Mouse (Mus musculus) kidney, embryonic 14.5 days (tissue): ENCODE results near the gene Ntn4. TPM values are rescaled to one million over a fixed set of nuclear protein-coding genes. Genes with fewer than 3 reads are reported as not detected.

Experiments used
- ATAC-seq: fragments of 200-750 bp; cut with Nextera tagmentation; 2 replicates; pipeline ENCODE4 v1.8.0; 2017; ENCODE audit warnings: moderate number of reproducible peaks, mild to moderate bottlenecking, moderate TSS enrichment, moderate library complexity; ENCODE audit not compliant: low FRiP score, low TSS enrichment
- H3K27ac ChIP-seq: fragments of 300-500 bp; sonication (generic); 2 replicates; pipeline ENCODE4 v1.5.1; 2014; ENCODE audit warnings: low read depth, mild to moderate bottlenecking, low read length, moderate library complexity, mixed read lengths
- H3K27me3 ChIP-seq: fragments of 300-500 bp; sonication (generic); 2 replicates; pipeline ENCODE4 v1.6.1; 2014; ENCODE audit warnings: mild to moderate bottlenecking, low read length; ENCODE audit not compliant: control insufficient read depth, insufficient read depth
- H3K36me3 ChIP-seq: fragments of 300-500 bp; sonication (generic); 2 replicates; pipeline ENCODE4 v1.6.1; 2014; ENCODE audit warnings: low read length, mixed read lengths; ENCODE audit not compliant: control insufficient read depth, insufficient read depth
- H3K4me1 ChIP-seq: fragments of 300-500 bp; sonication (generic); 2 replicates; pipeline ENCODE4 v1.6.1; 2014; ENCODE audit warnings: low read length, mixed read lengths; ENCODE audit not compliant: control insufficient read depth, insufficient read depth
- H3K4me2 ChIP-seq: fragments of 300-500 bp; sonication (generic); replicated peaks from 2 replicates; pipeline ENCODE4 v1.6.1; 2014; ENCODE audit warnings: low read depth, mild to moderate bottlenecking, low read length
- H3K4me3 ChIP-seq: fragments of 300-500 bp; sonication (generic); 2 replicates; pipeline ENCODE4 v1.5.1; 2014; ENCODE audit warnings: mild to moderate bottlenecking, low read length
- H3K9ac ChIP-seq: fragments of 300-500 bp; sonication (generic); 2 replicates; pipeline ENCODE4 v1.6.1; 2014; ENCODE audit warnings: low read depth, mild to moderate bottlenecking, low read length, moderate library complexity
- H3K9me3 ChIP-seq: fragments of 300-500 bp; sonication (generic); 2 replicates; pipeline ENCODE4 v1.6.1; 2016; ENCODE audit warnings: low read length; ENCODE audit not compliant: control insufficient read depth
- WGBS: fragments of 180-500 bp; shearing (Covaris S2); extraction: QIAGEN DNeasy Blood & Tissue Kit; methylation state at CpG from one replicate; pipeline ENCODE4 v1.1.7; 2014; 5-methylcytosine and 5-hydroxymethylcytosine counted together
- polyA plus RNA-seq: library from polyadenylated mRNA; unstranded; fragments of >200 nt; fragmentation: Nextera tagmentation; extraction: Ambion mirVana; gene quantifications from 2 replicates; pipeline ENCODE4 v1.2.1, GENCODE M21; 2014

Gene Ntn4
- polyA plus RNA-seq, 1 experiment from 2014 or later: 1.3 TPM

DNA sequence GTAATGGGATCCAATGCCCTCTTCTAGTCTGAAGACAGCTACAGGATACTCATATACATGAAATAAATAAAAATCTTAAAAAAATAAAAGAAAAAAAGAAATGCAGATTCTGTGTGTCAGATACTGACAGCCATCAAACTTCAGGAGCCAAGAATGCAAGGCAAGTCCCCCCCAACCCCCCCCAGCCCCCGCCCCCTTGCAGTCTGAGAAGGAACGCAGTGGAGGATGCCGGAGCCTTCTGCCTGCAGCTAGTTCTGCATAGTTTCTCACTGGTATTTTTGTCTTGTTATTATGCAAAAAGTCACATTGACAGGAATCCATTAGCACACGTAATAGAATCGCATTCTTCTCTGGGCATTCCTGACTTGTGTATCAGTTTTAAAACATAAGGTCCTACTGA lies 87.7 kb downstream of the Ntn4 start:
- Histone ChIP-seq H3K4me3 (no peak overlapping the region), H3K9me3 (no peaks in the 10 kb centered on the region), H3K4me1 (0 out of 2 replicates have a peak, but pooled peaks cover 3% of the 10 kb centered on the region), H3K27ac (no peak overlapping the region), H3K4me2 (no peak overlapping the region), H3K27me3 (no peaks in the 10 kb centered on the region), H3K36me3 (no peaks in the 10 kb centered on the region), H3K9ac (no peak overlapping the region)
- 66% methylated on average over 5 of the region's 5 CpGs for WGBS
- ATAC-seq: no peak

GRCm38 (mm10) chr10:93730514-93730913 lies 90.0 kb downstream of the Ntn4 start:
- Histone ChIP-seq H3K36me3 (no peaks in the 10 kb centered on the region), H3K9me3 (no peaks in the 10 kb centered on the region), H3K4me2 (no peak overlapping the region), H3K27ac (no peak overlapping the region), H3K27me3 (no peaks in the 10 kb centered on the region), H3K4me3 (no peak overlapping the region), H3K4me1 (no peaks in the 10 kb centered on the region), H3K9ac (no peak overlapping the region)
- ATAC-seq: no peak
- WGBS: 83% methylated on average over 6 of the region's 6 CpGs

DNA sequence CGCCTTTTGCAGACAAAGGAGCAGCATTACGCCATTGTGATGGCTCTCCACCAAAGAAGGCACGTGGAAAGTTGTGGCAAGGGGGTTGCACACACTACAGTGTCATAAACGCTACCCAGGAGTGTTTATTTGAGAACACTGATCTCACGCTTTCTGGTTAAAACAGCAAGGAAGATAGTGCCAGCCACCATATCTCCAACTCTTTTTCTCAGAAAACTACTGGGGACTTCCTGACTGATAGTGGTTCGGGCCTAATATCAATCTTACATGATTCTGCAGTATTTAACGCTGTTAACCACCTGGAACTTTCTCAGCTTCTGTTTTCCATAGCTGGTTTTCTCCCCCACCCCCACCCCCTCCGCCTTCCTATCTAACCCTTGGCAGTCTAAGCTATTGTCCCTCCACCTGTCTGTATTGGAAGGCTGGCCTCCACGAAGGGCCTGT lies 90.8 kb downstream of the Ntn4 start:
- no peak for ATAC-seq
- Histone ChIP-seq H3K9me3 (no peaks in the 10 kb centered on the region), H3K4me1 (no peaks in the 10 kb centered on the region; the same call in 1 of the 2 replicates), H3K36me3 (no peaks in the 10 kb centered on the region), H3K27ac (no peak overlapping the region), H3K4me3 (no peak overlapping the region), H3K27me3 (no peaks in the 10 kb centered on the region), H3K4me2 (no peak overlapping the region), H3K9ac (no peak overlapping the region)
- 83% methylated on average over 9 of the region's 9 CpGs for WGBS

GRCm38 (mm10) chr10:93736114-93736645 lies 95.7 kb downstream of the Ntn4 start:
- H3K4me2 ChIP-seq: no peak overlapping the region
- H3K36me3 ChIP-seq: no peaks in the 10 kb centered on the region
- no peak overlapping the region for H3K9ac ChIP-seq
- H3K4me3 ChIP-seq: no peak overlapping the region
- ATAC-seq: peak; percentile 75; the same call in 1 of the 2 replicates
- no peak overlapping the region for H3K27ac ChIP-seq
- H3K4me1 ChIP-seq: no peaks in the 10 kb centered on the region; the same call in 1 of the 2 replicates
- H3K27me3 ChIP-seq: no peaks in the 10 kb centered on the region
- H3K9me3 ChIP-seq: no peaks in the 10 kb centered on the region
- WGBS: 14% methylated on average over 6 of the region's 6 CpGs

DNA sequence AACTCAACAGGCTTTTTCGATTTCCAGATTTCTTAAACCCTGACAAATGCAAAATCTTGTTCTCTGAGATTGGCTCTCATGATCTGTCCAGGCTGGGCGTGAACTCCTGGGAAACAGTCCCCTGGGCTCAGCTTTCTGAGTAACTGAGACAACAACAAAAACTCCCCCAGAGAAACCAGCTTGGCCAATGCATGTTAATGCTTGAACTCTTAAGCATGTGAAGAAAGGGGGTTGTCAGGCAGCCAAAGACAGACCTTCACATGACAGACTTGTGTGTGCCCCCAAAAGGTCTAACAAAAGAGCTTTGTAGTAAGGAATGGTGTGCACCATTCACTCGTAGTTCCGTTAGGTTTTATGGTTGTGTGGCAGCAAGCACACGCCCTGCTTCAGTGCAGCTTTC lies 96.6 kb downstream of the Ntn4 start:
- ATAC-seq: no peak
- no peak overlapping the region for H3K27ac ChIP-seq
- no peak overlapping the region for H3K4me2 ChIP-seq
- H3K9ac ChIP-seq: no peak overlapping the region
- no peaks in the 10 kb centered on the region for H3K9me3 ChIP-seq
- no peaks in the 10 kb centered on the region for H3K27me3 ChIP-seq
- H3K36me3 ChIP-seq: no peaks in the 10 kb centered on the region
- WGBS: 63% methylated on average over 5 of the region's 5 CpGs
- no peaks in the 10 kb centered on the region; the same call in 1 of the 2 replicates for H3K4me1 ChIP-seq
- no peak overlapping the region for H3K4me3 ChIP-seq

- H3K9me3 ChIP-seq: no peaks in the 10 kb centered on the region
- no peak overlapping the region for H3K9ac ChIP-seq
- no peak overlapping the region for H3K4me2 ChIP-seq
- H3K27ac ChIP-seq: no peak overlapping the region
- no peaks in the 10 kb centered on the region for H3K4me1 ChIP-seq
- no peaks in the 10 kb centered on the region for H3K27me3 ChIP-seq
- no peak for ATAC-seq
- H3K36me3 ChIP-seq: no peaks in the 10 kb centered on the region
- WGBS: 76% methylated on average over 14 of the region's 14 CpGs
- H3K4me3 ChIP-seq: no peak overlapping the region
Observed at GRCm38 (mm10) chr10:93741446-93742096, 101.1 kb downstream of the Ntn4 start.

GRCm38 (mm10) chr10:93742097-93742446 lies 101.6 kb downstream of the Ntn4 start:
- Histone ChIP-seq H3K27ac (no peak overlapping the region), H3K4me2 (no peak overlapping the region), H3K9ac (no peak overlapping the region), H3K9me3 (no peaks in the 10 kb centered on the region), H3K27me3 (no peaks in the 10 kb centered on the region), H3K4me3 (no peak overlapping the region), H3K36me3 (no peaks in the 10 kb centered on the region), H3K4me1 (no peaks in the 10 kb centered on the region)
- ATAC-seq: no peak
- 75% methylated on average over 3 of the region's 3 CpGs for WGBS

DNA sequence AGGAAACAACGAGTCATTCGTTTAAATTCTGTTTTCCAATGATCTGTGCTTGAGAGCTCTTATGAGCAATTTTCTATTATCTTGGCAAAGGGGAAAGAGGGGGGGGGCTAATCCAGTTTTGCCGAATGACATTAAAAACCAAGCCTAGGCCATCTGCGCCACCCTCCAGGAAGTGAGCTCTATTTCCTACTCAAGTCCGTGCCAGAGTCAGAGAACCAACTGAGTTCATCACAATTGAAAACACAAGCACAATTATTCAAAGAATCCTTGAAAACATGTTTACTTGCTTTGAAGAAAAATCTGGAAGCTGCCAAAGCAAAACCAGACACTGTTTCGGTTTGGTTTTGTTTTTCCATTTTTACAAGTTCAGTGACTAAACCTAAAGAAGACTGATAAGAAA lies 102.1 kb downstream of the Ntn4 start:
- Histone ChIP-seq H3K4me3 (no peak overlapping the region), H3K9me3 (no peaks in the 10 kb centered on the region), H3K27ac (no peak overlapping the region), H3K9ac (no peak overlapping the region), H3K4me1 (no peaks in the 10 kb centered on the region), H3K27me3 (no peaks in the 10 kb centered on the region), H3K36me3 (no peaks in the 10 kb centered on the region), H3K4me2 (no peak overlapping the region)
- 81% methylated on average over 6 of the region's 6 CpGs for WGBS
- no peak for ATAC-seq

DNA sequence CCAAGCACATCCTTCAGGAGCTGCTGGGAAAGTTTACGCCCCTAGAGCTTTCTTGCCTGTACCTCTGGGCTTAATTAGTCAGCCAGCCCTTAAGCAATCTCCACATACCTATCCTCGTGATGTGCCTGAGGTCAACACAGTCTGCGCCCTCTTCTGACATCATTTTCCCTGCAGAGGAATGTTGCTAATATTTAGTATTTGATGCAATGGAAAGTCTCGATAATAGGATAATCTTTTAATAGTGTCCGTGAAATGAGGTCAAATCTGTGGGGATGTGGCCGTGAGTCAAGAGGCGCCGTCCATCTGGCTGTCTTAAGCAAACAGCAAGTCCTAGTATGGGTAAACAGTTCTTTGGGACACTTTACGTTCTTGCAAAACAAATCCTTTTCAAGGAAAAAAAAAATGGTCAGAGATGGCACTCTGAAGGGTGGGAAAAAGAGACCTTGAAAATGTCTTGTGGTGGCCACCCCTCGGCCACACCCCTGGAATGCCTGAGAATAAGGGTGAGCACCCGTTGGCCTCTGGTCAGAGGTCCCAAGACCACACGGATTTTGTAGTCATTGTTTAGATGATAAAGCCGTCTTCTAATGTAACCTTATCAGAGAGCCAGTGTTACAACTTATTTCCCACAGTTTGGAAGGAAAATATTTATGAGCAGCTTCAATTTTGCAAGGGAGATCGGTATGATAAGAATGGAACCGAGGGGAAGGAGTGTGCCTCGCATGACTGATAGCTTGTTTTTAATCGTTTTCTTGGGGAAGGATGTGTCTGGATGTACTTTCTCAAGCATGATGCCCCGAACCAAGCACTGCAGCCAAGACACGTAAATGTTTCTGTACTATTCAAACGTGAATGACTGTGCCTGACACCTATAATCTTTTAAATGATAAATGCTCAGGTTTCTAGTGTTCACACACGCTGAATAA lies 109.0 kb downstream of the Ntn4 start:
- 51% methylated on average over 21 of the region's 21 CpGs for WGBS

More for the DNA sequence above, 109.0 kb downstream of the Ntn4 start:
- Histone ChIP-seq H3K4me3 (no peak overlapping the region), H3K4me2 (no peak overlapping the region), H3K9ac (no peak overlapping the region), H3K9me3 (no peaks in the 10 kb centered on the region), H3K36me3 (no peaks in the 10 kb centered on the region), H3K4me1 (peaks cover 3% of the 10 kb centered on the region; the same call in 1 of the 2 replicates), H3K27me3 (no peaks in the 10 kb centered on the region), H3K27ac (no peak overlapping the region)
- no peak for ATAC-seq
